Mouse (Mus musculus) midbrain, embryonic 11.5 days (tissue): ENCODE data around the gene Ttll4. TPM values are rescaled to one million over a fixed set of nuclear protein-coding genes. Genes with fewer than 3 reads are reported as not detected.

Experiments used
- ATAC-seq: fragments of 200-750 bp; cut with Nextera tagmentation; 2 replicates; pipeline ENCODE4 v1.8.0; 2017; ENCODE audit warnings: moderate TSS enrichment, moderate library complexity; ENCODE audit not compliant: low FRiP score
- DNase-seq: peaks from one replicate; pipeline ENCODE4 v3.0.0; 2015; ENCODE audit warnings: low spot score; ENCODE audit errors: missing footprints
- H3K27ac ChIP-seq: fragments of 300-500 bp; sonication (generic); 2 replicates; pipeline ENCODE4 v1.5.1; 2014; ENCODE audit warnings: low read depth, low read length
- H3K27me3 ChIP-seq: fragments of 300-500 bp; sonication (generic); 2 replicates; pipeline ENCODE4 v1.6.1; 2014; ENCODE audit warnings: mild to moderate bottlenecking, low read length, moderate library complexity, mixed read lengths; ENCODE audit not compliant: control insufficient read depth, insufficient read depth
- H3K36me3 ChIP-seq: fragments of 300-500 bp; sonication (generic); 2 replicates; pipeline ENCODE4 v1.6.1; 2014; ENCODE audit warnings: mild to moderate bottlenecking, low read length, moderate library complexity, mixed read lengths; ENCODE audit not compliant: control insufficient read depth, insufficient read depth
- H3K4me1 ChIP-seq: fragments of 300-500 bp; sonication (generic); 2 replicates; pipeline ENCODE4 v1.6.1; 2014; ENCODE audit warnings: low read length; ENCODE audit not compliant: control insufficient read depth, insufficient read depth
- H3K4me2 ChIP-seq: fragments of 300-500 bp; sonication (generic); 2 replicates; pipeline ENCODE4 v1.6.1; 2014; ENCODE audit warnings: mild to moderate bottlenecking, moderate library complexity
- H3K4me3 ChIP-seq: fragments of 300-500 bp; sonication (generic); 2 replicates; pipeline ENCODE4 v1.5.1; 2014; ENCODE audit warnings: low read depth, low read length
- H3K9ac ChIP-seq: fragments of 300-500 bp; sonication (generic); 2 replicates; pipeline ENCODE4 v1.6.1; 2014; ENCODE audit warnings: low read length
- H3K9me3 ChIP-seq: fragments of 300-500 bp; sonication (generic); 2 replicates; pipeline ENCODE4 v1.6.1; 2016; ENCODE audit warnings: low read length; ENCODE audit not compliant: control insufficient read depth
- WGBS: fragments of 180-500 bp; shearing (Covaris S2); extraction: QIAGEN DNeasy Blood & Tissue Kit; methylation state at CpG from one replicate; pipeline ENCODE4 v1.1.7; 2014; 5-methylcytosine and 5-hydroxymethylcytosine counted together
- polyA plus RNA-seq: library from polyadenylated mRNA; unstranded; fragments of >200 nt; fragmentation: Nextera tagmentation; extraction: Ambion mirVana; gene quantifications from 2 replicates; pipeline ENCODE4 v1.2.1, GENCODE M21; 2014

Ttll4 gene
- polyA plus RNA-seq, 1 experiment from 2014 or later = 41.8 TPM

DNA sequence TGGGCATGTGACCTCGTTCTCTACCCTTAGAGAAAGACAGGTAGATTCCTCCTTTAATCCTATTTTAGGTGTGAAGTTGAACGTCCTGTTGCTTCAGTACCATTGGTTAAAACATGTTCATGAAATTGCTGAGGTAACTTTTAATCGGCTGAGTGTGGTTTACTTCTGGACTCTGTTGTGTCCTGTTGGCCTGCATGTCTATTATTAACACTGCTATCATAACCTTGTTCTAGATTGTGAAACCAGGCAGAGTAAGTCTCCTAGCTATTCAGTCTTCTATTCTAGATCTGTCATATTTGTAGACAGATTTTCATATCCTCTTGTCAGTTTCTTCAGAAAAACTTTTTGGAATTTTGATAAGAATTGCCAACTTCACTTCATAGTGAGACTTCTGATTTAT lies 6.8 kb downstream of the Ttll4 start:
- Histone ChIP-seq H3K27me3 (no peaks in the 10 kb centered on the region), H3K36me3 (peaks cover 10% of the 10 kb centered on the region; the same call in 1 of the 2 replicates), H3K27ac (no peak overlapping the region), H3K9me3 (no peaks in the 10 kb centered on the region), H3K4me3 (no peak overlapping the region), H3K9ac (no peak overlapping the region), H3K4me1 (no peaks in the 10 kb centered on the region), H3K4me2 (no peak overlapping the region)
- ATAC-seq = no peak
- DNase-seq = no peak
- 89% methylated on average over 3 of the region's 3 CpGs for WGBS

GRCm38 (mm10) chr1:74672731-74673130 lies 11.2 kb downstream of the Ttll4 start:
- no peaks in the 10 kb centered on the region for H3K4me1 ChIP-seq
- 93% methylated on average over 7 of the region's 7 CpGs for WGBS
- ATAC-seq = no peak

DNA sequence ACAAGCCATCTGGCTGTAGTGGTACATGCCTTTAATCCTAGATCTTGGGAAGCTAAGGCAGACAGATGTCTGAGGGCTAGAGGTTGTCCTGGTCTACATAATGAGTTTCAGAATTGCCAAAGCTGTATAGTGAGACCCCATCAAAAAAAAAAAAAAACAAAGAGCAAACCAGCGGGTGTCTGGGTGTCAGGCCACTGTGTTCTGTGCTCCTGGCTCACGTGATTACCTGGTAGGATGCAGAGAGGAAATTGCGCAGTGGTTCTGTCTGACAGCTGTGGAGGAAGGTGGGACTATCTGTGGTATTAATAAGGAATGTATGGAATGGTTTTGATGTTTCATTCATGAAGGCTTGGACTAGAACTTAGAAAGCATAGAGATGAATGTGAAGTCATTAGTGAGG lies 15.3 kb downstream of the Ttll4 start:
- no peak overlapping the region for H3K4me3 ChIP-seq
- no peaks in the 10 kb centered on the region for H3K27me3 ChIP-seq
- H3K4me2 ChIP-seq = no peak overlapping the region
- H3K4me1 ChIP-seq = no peaks in the 10 kb centered on the region
- DNase-seq (no peak), ATAC-seq (no peak)
- H3K9me3 ChIP-seq = no peaks in the 10 kb centered on the region
- no peak overlapping the region for H3K9ac ChIP-seq
- H3K27ac ChIP-seq = no peak overlapping the region
- peaks cover 28% of the 10 kb centered on the region for H3K36me3 ChIP-seq
- 88% methylated on average over 3 of the region's 3 CpGs for WGBS

More at GRCm38 (mm10) chr1:74672731-74673130, 11.2 kb downstream of the Ttll4 start:
- H3K4me3 ChIP-seq = no peak overlapping the region
- no peak overlapping the region for H3K27ac ChIP-seq
- no peak for DNase-seq
- peaks cover 7% of the 10 kb centered on the region; the same call in 1 of the 2 replicates for H3K36me3 ChIP-seq
- H3K27me3 ChIP-seq = no peaks in the 10 kb centered on the region
- no peak overlapping the region for H3K4me2 ChIP-seq
- H3K9me3 ChIP-seq = no peaks in the 10 kb centered on the region
- H3K9ac ChIP-seq = no peak overlapping the region

DNA sequence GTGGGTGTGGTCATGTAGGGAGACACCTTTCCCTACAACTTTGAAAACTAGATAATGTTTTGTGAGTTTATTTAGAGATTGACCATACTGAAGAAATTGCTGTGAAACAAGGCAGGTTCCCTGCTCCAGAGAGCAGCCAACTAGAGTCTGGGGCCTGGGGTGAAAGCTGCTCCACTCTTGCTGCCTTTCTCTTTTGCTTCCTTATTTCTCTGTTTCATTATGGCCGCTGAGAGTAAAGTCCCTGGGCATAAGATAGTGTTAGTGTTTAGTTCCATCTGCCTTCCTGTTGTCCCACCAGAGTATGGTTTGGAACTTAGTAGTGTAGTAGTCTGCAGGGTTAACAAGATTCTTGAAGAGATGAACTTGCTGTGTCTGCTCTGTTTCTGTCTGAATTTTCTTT lies 16.3 kb downstream of the Ttll4 start:
- Histone ChIP-seq H3K4me2 (no peak overlapping the region), H3K9ac (no peak overlapping the region), H3K4me3 (no peak overlapping the region), H3K4me1 (no peaks in the 10 kb centered on the region), H3K9me3 (no peaks in the 10 kb centered on the region), H3K27ac (no peak overlapping the region), H3K27me3 (no peaks in the 10 kb centered on the region), H3K36me3 (peaks cover 28% of the 10 kb centered on the region)
- no peak for ATAC-seq
- 84% methylated on average over 1 of the region's 1 CpGs for WGBS
- DNase-seq = no peak

GRCm38 (mm10) chr1:74687131-74687530 lies 25.6 kb downstream of the Ttll4 start:
- ATAC-seq = no peak
- Histone ChIP-seq H3K9me3 (no peaks in the 10 kb centered on the region), H3K4me2 (no peak overlapping the region), H3K4me3 (no peak overlapping the region), H3K36me3 (peaks cover 38% of the 10 kb centered on the region), H3K27me3 (no peaks in the 10 kb centered on the region), H3K4me1 (no peaks in the 10 kb centered on the region), H3K27ac (no peak overlapping the region), H3K9ac (no peak overlapping the region)
- WGBS = 95% methylated on average over 7 of the region's 7 CpGs
- DNase-seq = no peak

GRCm38 (mm10) chr1:74693891-74694583 lies 32.5 kb downstream of the Ttll4 start:
- Histone ChIP-seq H3K36me3 (peaks cover 35% of the 10 kb centered on the region), H3K9me3 (no peaks in the 10 kb centered on the region), H3K4me3 (no peak overlapping the region), H3K4me2 (no peak overlapping the region), H3K4me1 (no peaks in the 10 kb centered on the region), H3K9ac (no peak overlapping the region), H3K27me3 (no peaks in the 10 kb centered on the region), H3K27ac (no peak overlapping the region)
- WGBS = 92% methylated on average over 8 of the region's 8 CpGs
- DNase-seq = peak; percentile 70
- ATAC-seq = no peak

DNA sequence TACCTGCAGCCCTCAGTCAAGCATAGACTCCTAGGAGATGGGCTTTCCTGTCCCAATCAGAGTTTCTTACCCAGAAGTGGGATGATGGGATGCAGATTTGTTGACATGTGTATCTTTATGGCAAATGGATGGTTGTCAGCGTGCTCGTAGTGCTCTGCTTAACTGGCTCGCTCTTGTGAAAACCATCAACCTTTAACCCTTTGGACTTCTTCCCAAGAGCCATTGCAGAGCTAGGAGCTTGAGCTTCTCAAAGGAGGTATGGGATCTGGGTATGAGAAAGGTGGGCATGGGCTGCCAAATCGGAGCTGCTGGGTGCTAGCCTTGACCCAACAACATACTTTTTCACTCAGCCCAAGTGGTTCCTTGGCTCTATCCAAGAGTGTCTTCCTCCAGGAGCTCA lies 34.3 kb downstream of the Ttll4 start:
- H3K4me2 ChIP-seq = no peak overlapping the region
- no peaks in the 10 kb centered on the region for H3K4me1 ChIP-seq
- H3K27me3 ChIP-seq = no peaks in the 10 kb centered on the region
- DNase-seq (no peak), ATAC-seq (no peak)
- H3K4me3 ChIP-seq = no peak overlapping the region
- H3K9ac ChIP-seq = no peak overlapping the region
- WGBS = 86% methylated on average over 4 of the region's 4 CpGs
- H3K36me3 ChIP-seq = peaks cover 25% of the 10 kb centered on the region
- no peak overlapping the region for H3K27ac ChIP-seq
- H3K9me3 ChIP-seq = no peaks in the 10 kb centered on the region

- no peak for ATAC-seq
- H3K27ac ChIP-seq = no peak overlapping the region
- WGBS = 92% methylated on average over 6 of the region's 6 CpGs
- DNase-seq = no peak
- H3K9me3 ChIP-seq = no peaks in the 10 kb centered on the region
- H3K36me3 ChIP-seq = peaks cover 19% of the 10 kb centered on the region
- H3K9ac ChIP-seq = no peak overlapping the region
- H3K4me3 ChIP-seq = no peak overlapping the region
- H3K4me1 ChIP-seq = no peaks in the 10 kb centered on the region
- no peaks in the 10 kb centered on the region for H3K27me3 ChIP-seq
- no peak overlapping the region for H3K4me2 ChIP-seq
Measured at GRCm38 (mm10) chr1:74697416-74697815, 35.9 kb downstream of the Ttll4 start.

DNA sequence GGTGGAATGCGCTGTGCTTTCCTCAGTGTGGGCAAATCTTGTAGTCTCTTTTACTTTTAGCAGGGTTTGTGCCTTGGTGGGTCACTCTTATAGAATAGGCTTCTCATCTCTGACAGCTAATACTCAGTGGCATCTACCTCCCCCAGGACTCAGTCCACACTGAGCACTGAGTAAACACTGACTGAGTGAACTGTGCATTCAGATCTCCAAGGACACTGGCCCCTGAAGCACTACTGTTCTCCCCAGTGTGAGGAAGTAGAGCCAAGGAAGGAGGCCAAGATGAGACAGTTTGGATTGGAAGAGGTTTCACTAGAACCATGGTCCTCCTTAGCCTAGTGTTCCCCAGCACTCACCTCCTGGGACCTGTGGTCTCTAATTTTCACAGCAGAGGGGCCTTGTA lies 36.8 kb downstream of the Ttll4 start:
- Histone ChIP-seq H3K4me1 (no peaks in the 10 kb centered on the region), H3K9ac (no peak overlapping the region), H3K27ac (no peak overlapping the region), H3K36me3 (peaks cover 19% of the 10 kb centered on the region), H3K27me3 (no peaks in the 10 kb centered on the region), H3K9me3 (no peaks in the 10 kb centered on the region), H3K4me3 (no peak overlapping the region), H3K4me2 (no peak overlapping the region)
- 100% methylated on average over 1 of the region's 1 CpGs for WGBS
- ATAC-seq (no peak), DNase-seq (no peak)
